Mouse (Mus musculus) heart, postnatal 0 days (tissue): Measurements from ENCODE around the gene Abhd8.

Experiments
- CTCF ChIP-seq: IDR thresholded peaks from 2 replicates; pipeline ENCODE4 v1.5.1; 2016; ENCODE audit warnings: antibody characterized with exemption, control low read depth, low read depth
- EP300 ChIP-seq: IDR thresholded peaks from 2 replicates; pipeline ENCODE4 v1.6.1; 2016; ENCODE audit warnings: antibody characterized with exemption, low read depth

- TF ChIP-seq CTCF (no peak), EP300 (no peak)
Measured at GRCm38 (mm10) chr8:71488454-71488853, 25.0 kb upstream of the Abhd8 start.
